Mouse (Mus musculus): Measurements from ENCODE around the gene Arl4d. TPM values are rescaled to one million over a fixed set of nuclear protein-coding genes. Genes with fewer than 3 reads are reported as not detected.

Arl4d gene
- polyA plus RNA-seq, 1 experiment = 9.1 TPM

DNA sequence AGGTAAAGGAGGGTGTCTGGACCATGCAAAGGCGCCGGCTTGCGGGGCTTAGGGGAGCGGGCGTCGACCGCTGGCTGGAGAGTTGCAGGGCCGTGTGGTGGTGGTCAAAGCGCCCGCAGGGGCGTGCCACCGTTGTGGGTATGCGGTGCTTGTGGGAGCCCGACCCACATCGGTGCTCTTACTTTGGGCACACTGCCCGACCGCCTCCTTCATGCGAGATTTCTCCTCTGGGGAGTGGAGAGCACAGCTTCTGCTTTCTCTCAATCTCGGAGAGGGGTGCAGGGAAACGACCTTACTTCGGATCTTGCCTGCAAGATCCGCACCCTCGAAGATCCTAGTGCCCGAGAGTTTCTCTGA lies 273 bp downstream of the Arl4d start:
- no peak for DNase-seq (ENCODE audit: low read depth in 1 of 2, low spot score in 2 of 2)
- H3K27ac ChIP-seq (ENCODE audit: insufficient read depth, low read length) = peak overlapping the region; percentile 84
- 2% methylated on average over 24 of the region's 24 CpGs for WGBS
- no peaks in the 10 kb centered on the region for H3K4me1 ChIP-seq (ENCODE audit: control insufficient read depth, insufficient read depth, insufficient read length)
- no peak for TF ChIP-seq CTCF (IDR thresholded peaks at IDR 0.05; ENCODE audit: extremely low read depth, insufficient read depth, insufficient read length, insufficient replicate concordance)
- TF ChIP-seq POLR2A (IDR thresholded peaks at IDR 0.05; ENCODE audit: low read depth, low read length) = no peak
- peak overlapping the region; percentile 70 for H3K4me3 ChIP-seq (ENCODE audit: extremely low read depth, insufficient read depth, insufficient read length)
- H3K27me3 ChIP-seq (ENCODE audit: control insufficient read depth, insufficient read depth, low read length) = no peaks in the 10 kb centered on the region
- H3K36me3 ChIP-seq (ENCODE audit: control insufficient read depth, insufficient read depth, low read length) = no peaks in the 10 kb centered on the region

DNA sequence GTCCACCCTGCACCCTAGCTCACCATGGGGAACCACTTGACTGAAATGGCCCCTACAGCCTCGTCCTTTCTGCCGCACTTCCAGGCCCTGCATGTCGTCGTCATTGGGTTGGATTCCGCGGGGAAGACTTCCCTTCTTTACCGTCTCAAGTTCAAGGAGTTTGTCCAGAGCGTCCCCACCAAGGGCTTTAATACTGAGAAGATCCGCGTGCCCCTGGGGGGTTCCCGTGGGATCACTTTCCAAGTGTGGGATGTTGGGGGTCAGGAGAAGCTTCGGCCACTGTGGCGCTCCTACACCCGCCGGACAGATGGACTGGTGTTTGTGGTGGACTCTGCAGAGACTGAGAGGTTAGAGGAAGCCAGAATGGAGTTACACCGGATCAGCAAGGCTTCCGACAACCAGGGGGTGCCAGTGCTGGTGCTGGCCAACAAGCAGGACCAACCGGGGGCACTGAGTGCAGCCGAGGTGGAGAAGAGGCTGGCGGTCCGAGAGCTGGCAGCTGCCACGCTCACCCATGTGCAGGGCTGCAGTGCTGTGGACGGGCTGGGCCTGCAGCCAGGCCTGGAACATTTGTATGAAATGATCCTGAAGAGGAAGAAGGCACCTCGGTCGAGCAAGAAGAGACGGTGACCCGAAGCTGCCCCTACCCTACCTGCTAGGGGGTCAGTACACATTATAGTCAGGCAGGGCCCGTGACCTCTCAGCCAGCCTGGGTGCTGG lies 1.4 kb downstream of the Arl4d start:
- Histone ChIP-seq H3K4me1 (ENCODE audit: control insufficient read depth, insufficient read depth, insufficient read length) (no peaks in the 10 kb centered on the region), H3K27ac (ENCODE audit: insufficient read depth, low read length) (no peak overlapping the region), H3K36me3 (ENCODE audit: control insufficient read depth, insufficient read depth, low read length) (no peaks in the 10 kb centered on the region), H3K4me3 (ENCODE audit: extremely low read depth, insufficient read depth, insufficient read length) (peak overlapping the region; percentile 18; the same call in 1 of the 2 replicates), H3K27me3 (ENCODE audit: control insufficient read depth, insufficient read depth, low read length) (no peaks in the 10 kb centered on the region)
- DNase-seq (ENCODE audit: low read depth in 1 of 2, low spot score in 2 of 2) = no peak
- 89% methylated on average over 28 of the region's 28 CpGs for WGBS
- TF ChIP-seq CTCF (IDR thresholded peaks at IDR 0.05; ENCODE audit: extremely low read depth, insufficient read depth, insufficient read length, insufficient replicate concordance) = no peak
- no peak for TF ChIP-seq POLR2A (IDR thresholded peaks at IDR 0.05; ENCODE audit: low read depth, low read length)

DNA sequence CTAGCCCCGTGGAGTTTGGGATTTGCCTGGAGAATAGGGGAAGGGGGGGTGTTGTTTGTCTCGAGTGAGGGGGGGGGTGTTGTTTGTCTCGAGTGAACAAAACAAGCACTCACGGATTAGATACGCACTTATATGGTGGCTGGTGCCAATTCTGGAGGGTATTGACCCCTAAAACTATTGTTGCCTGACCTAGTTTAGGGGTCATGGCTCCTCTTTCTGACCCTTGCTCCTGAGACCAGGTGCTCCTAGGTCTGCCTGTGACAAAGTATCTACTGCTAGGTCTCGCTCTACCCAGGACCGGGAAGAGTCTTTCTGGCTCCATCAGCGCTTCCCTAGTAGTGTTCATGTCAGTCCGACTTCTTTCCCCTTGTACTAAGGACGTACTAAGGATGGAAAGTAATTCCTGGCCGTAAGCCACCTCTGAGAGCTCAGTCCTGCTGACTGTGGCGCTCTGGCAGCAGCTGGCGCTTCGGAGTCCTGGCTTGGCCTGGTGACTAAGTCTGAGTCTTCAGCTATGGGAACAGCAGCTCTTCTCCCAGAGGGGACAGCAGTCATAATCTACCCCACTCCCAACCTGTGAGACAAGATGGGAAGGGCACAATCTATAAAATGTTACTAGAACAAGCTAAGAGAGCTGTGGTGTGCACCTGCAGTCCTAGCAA lies 2.7 kb downstream of the Arl4d start:
- H3K27me3 ChIP-seq (ENCODE audit: control insufficient read depth, insufficient read depth, low read length) = no peaks in the 10 kb centered on the region
- H3K27ac ChIP-seq (ENCODE audit: insufficient read depth, low read length) = no peak overlapping the region
- no peaks in the 10 kb centered on the region for H3K36me3 ChIP-seq (ENCODE audit: control insufficient read depth, insufficient read depth, low read length)
- no peak overlapping the region for H3K4me3 ChIP-seq (ENCODE audit: extremely low read depth, insufficient read depth, insufficient read length)
- WGBS = 81% methylated on average over 14 of the region's 14 CpGs
- no peaks in the 10 kb centered on the region for H3K4me1 ChIP-seq (ENCODE audit: control insufficient read depth, insufficient read depth, insufficient read length)
- TF ChIP-seq CTCF (IDR thresholded peaks at IDR 0.05; ENCODE audit: extremely low read depth, insufficient read depth, insufficient read length, insufficient replicate concordance) = no peak
- DNase-seq (ENCODE audit: low read depth in 1 of 2, low spot score in 2 of 2) = no peak

DNA sequence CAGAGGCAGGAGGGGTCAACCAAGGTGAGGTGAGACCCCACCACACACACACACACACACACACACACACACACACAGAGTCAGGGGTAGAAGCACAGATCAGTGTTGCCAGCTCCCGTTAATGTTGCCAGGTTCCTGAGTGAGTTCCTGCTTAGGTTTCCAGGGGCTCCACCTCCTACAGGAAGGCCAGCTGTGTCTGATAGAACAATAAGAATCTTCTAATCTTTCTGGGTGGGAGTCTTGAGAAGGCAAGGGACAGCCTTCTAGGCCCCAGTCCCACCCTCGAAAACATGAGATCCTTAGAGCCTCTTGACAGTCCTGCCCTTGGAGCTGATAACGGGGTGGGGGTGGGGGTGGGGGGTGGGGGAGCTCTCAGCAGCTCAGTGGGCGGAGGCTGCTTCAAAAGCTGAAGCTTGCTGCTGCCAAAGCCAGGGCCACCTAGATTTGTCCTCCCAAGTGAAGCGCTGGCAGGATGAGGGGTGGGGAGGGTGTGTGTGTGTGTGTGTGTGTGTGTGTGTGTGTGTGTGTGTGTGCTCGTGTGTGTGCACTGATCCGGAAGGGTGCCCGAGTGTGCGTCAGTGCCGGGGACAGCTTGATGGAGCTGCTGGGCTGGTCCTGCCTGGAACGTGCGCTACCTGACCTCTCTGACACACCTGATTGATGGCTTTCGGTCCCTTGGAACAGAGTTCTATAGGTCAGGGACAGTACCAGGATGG lies 3.4 kb downstream of the Arl4d start:
- no peak for TF ChIP-seq POLR2A (IDR thresholded peaks at IDR 0.05; ENCODE audit: low read depth, low read length)
- TF ChIP-seq CTCF (IDR thresholded peaks at IDR 0.05; ENCODE audit: extremely low read depth, insufficient read depth, insufficient read length, insufficient replicate concordance) = no peak
- no peak for DNase-seq (ENCODE audit: low read depth in 1 of 2, low spot score in 2 of 2)
- Histone ChIP-seq H3K36me3 (ENCODE audit: control insufficient read depth, insufficient read depth, low read length) (no peaks in the 10 kb centered on the region), H3K4me1 (ENCODE audit: control insufficient read depth, insufficient read depth, insufficient read length) (no peaks in the 10 kb centered on the region), H3K27me3 (ENCODE audit: control insufficient read depth, insufficient read depth, low read length) (no peaks in the 10 kb centered on the region), H3K4me3 (ENCODE audit: extremely low read depth, insufficient read depth, insufficient read length) (no peak overlapping the region), H3K27ac (ENCODE audit: insufficient read depth, low read length) (no peak overlapping the region)
- 61% methylated on average over 13 of the region's 13 CpGs for WGBS

DNA sequence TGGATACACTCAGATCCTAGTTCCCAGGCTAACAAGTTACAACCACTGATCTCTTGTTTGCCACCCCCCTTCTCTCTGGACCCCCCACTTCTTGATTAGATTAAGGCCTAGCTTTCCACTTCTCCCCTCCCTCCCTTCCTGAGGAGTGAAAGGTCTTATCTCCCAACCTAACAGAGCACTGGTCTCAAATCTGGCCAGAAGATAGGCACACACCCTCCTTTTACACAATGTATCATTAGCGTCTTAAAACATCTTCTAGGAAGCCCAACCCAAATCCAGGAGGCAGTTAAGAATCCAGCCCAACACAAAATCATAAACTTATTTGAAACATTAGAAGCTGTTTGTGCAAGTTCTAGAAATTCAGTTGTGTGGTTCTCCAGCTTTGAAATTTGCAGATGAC lies 5.0 kb downstream of the Arl4d start:
- Histone ChIP-seq H3K4me1 (ENCODE audit: control insufficient read depth, insufficient read depth, insufficient read length) (no peaks in the 10 kb centered on the region), H3K36me3 (ENCODE audit: control insufficient read depth, insufficient read depth, low read length) (no peaks in the 10 kb centered on the region), H3K27ac (ENCODE audit: insufficient read depth, low read length) (no peak overlapping the region), H3K27me3 (ENCODE audit: control insufficient read depth, insufficient read depth, low read length) (no peaks in the 10 kb centered on the region), H3K4me3 (ENCODE audit: extremely low read depth, insufficient read depth, insufficient read length) (no peak overlapping the region)
- no peak for TF ChIP-seq CTCF (IDR thresholded peaks at IDR 0.05; ENCODE audit: extremely low read depth, insufficient read depth, insufficient read length, insufficient replicate concordance)
- TF ChIP-seq POLR2A (IDR thresholded peaks at IDR 0.05; ENCODE audit: low read depth, low read length) = no peak
- no peak for DNase-seq (ENCODE audit: low read depth in 1 of 2, low spot score in 2 of 2)
- WGBS = 70% methylated on average over 1 of the region's 1 CpGs

DNA sequence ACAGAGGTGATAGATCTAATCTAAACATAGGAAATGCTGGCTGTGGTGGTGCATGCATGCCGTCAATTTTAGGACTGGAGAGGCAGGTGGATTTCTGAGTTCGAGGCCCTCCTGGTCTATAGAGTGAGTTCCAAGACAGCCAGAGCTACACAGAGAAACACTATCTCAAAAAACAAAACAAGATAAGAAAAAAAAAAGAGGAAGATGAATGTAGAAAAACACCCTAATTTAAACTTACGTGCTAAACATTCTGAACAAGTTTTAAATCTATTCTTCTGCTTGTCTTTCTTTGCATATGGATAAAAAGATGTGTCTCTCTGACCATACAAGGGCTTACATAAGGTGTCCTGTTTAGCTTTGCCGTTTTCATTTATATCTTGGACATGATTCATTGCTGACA lies 5.9 kb downstream of the Arl4d start:
- H3K4me1 ChIP-seq (ENCODE audit: control insufficient read depth, insufficient read depth, insufficient read length) = no peaks in the 10 kb centered on the region
- WGBS = 79% methylated on average over 4 of the region's 4 CpGs
- no peaks in the 10 kb centered on the region for H3K27me3 ChIP-seq (ENCODE audit: control insufficient read depth, insufficient read depth, low read length)
- TF ChIP-seq CTCF (IDR thresholded peaks at IDR 0.05; ENCODE audit: extremely low read depth, insufficient read depth, insufficient read length, insufficient replicate concordance) (no peak), POLR2A (IDR thresholded peaks at IDR 0.05; ENCODE audit: low read depth, low read length) (no peak)
- no peaks in the 10 kb centered on the region for H3K36me3 ChIP-seq (ENCODE audit: control insufficient read depth, insufficient read depth, low read length)
- DNase-seq (ENCODE audit: low read depth in 1 of 2, low spot score in 2 of 2) = no peak
- H3K4me3 ChIP-seq (ENCODE audit: extremely low read depth, insufficient read depth, insufficient read length) = no peak overlapping the region
- no peak overlapping the region for H3K27ac ChIP-seq (ENCODE audit: insufficient read depth, low read length)

Data from spleen, adult 2 months (tissue).